Mouse (Mus musculus) spleen, adult 2 months (tissue): Measurements from ENCODE around the gene Ppp1r1b.

Experiments used
- CTCF ChIP-seq: fragments of 200-500 bp; IDR thresholded peaks from 2 replicates; pipeline ENCODE4 v1.5.1; 2011; ENCODE audit warnings: mild to moderate bottlenecking, inconsistent platforms; ENCODE audit not compliant: insufficient read depth, insufficient read length, insufficient replicate concordance; ENCODE audit errors: extremely low read depth
- POLR2A ChIP-seq: fragments of 200-500 bp; IDR thresholded peaks from 2 replicates; pipeline ENCODE4 v1.6.1; 2011; ENCODE audit warnings: low read depth, low read length, inconsistent platforms

GRCm38 (mm10) chr11:98340597-98340996 lies 7.6 kb upstream of the Ppp1r1b start:
- TF ChIP-seq CTCF = no peak
- no peak for TF ChIP-seq POLR2A
